Mouse (Mus musculus): ENCODE data around the gene Man2a1.
"Not testable (repeated sequence)": the region's sequence is repeated elsewhere in the genome, so short reads cannot be mapped to it uniquely, and the experiment has no call there.

The Man2a1 gene

DNA sequence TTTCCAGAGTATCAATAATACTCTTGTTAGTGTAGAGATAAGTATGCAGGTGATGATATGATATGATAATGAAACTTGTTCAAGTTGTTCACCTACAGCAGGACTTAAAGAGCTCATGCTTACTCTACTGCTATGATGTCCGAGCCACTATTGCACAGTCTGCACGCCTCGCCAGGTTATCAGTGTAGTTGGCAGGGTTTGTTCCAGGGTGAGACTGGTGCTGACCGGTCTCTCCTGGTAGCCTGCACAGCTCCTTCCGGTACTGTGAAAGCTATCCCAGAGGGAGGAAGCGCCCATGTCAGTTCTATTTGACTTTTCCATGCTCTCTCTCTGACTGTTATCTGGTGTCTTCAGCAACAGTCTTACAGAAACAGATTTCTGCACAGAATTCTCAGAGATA lies 107.0 kb downstream of the Man2a1 start:
- no peak for DNase-seq (ENCODE audit: low spot score)

DNA sequence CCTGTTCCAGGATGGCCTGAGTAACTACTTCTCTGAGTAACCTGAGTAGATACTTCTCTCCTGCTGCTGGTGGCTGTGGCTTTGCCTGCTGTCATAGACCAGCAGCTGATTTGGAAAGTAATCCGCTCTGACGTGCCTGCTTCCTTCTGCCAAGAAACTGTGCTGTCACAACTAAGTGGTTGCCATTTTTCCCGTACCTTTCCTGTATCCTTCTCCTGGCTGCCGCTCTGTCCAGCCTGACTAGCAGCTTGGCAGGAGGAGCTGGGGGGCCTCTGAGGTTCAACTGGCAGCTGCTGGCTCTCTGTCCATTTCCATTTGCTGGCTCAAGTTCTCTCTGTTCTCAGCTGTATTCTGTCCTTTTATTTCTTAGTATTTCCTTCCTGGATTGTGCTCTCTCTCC lies 115.8 kb downstream of the Man2a1 start:
- no peak for DNase-seq (ENCODE audit: low spot score)

DNA sequence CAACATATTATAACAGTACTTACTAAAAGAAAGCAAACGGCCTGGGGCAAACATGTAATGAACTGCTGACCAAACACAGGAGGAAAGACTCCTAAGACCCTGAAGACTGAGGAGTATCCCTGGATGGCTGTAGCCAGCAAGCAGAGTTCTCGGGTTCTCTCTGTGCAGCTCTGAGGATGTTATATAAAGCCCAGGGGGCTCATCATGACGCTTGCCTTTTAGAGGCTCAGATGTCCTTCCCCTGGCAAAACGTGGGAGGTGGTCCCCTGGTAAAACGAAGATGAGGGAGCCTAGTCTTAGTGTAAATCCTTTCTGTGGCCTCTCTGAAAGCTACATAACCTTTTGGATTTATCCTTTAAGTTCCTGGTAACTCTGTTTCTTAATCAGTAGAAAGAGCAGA lies 119.2 kb downstream of the Man2a1 start:
- DNase-seq (ENCODE audit: low spot score): no peak

DNA sequence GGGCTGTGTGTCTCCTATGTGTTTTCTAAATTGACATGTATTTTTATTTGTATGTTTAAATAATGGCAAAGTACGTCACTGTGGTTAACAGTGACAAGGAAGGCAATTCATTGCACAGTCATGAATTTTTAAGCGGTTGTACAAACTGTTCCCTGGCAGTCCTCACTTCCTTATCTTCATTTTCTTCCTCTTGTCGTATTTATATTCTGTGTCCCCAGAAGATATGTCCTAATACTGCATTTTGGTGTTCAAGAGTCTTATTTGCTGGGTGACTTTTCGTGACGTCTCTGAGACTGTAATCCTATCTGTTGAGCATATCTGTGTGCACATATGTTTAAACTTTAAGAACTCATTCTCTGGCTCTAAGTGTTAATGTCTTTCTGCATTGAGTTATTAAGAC lies 120.6 kb downstream of the Man2a1 start:
- no peak for DNase-seq (ENCODE audit: low spot score)

DNA sequence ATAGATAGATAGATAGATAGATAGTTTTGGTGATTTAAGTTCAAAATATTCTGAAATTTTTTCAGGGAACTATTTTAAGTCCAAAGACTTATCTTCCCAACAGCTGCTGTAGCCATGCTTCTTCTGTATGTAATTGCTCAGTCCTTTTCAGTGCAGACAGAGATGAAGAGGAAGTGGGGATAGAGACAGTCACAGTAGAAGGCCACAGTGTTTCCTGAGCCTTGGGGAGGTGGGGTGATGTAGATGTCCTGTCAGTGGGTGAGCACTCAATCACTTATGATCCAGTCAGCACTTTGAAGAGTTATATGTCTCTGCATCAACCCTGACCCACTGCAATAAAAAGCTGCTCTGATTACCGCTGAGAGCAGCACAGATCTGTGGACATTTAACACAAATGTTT lies 122.6 kb downstream of the Man2a1 start:
- no peak for DNase-seq (ENCODE audit: low spot score)

DNA sequence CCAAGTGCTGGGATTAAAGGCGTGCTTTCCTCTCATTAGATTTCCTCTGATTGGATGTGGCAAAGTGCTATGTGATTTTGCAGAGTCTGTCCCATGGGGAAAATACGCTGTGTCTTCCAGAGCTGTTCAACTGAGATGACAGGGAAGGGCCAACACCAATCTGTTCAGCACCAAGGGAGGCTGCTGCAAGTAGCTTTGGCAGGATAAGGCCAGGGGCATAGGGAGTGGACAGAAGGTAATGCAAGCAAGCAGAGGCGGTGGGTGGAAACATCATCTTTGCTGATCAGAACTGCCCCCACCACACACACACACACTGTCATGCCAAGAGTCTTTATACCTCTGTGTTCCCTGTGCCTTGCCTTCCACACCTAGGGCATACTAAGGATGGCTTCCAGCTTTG lies 124.7 kb downstream of the Man2a1 start:
- DNase-seq (ENCODE audit: low spot score): no peak

DNA sequence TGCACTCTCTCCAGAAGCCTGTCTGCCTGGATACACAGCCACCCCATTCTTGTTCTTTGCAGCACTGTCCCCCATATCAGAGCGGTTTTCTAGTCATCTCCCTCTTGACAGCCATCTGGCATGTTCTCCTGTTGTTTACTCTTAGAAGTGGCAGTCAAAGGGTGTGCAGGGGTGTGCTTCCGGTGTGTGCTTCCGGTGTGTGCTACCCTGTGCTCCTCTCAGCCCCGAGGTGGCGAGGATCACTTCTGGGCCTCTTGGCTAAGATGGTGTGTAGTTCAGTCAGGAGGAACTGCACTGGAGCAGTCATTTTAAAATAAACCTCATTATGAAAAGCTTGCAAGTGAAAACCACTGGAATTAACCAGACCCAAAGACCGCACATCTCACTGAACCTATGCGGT lies 125.5 kb downstream of the Man2a1 start:
- no peak for DNase-seq (ENCODE audit: low spot score)

DNA sequence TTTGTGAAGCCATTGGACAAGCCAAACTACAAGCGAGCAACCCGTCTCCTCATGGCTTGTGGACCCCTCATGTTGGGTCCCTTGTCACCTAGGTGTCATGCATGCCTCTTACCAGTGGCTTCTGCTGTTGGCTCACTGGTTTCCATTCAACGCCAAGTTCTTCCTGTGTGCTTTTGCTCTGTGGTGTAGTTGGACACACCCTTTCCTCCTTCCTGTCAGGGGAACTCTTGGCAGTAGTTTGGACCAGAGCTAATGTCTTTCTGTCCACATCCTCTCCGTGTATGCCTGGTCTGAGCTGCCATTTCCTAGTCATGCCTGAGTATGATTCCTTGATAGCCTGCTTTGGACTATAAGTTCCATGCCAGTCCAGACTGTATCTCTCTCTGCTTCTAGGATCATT lies 135.0 kb downstream of the Man2a1 start:
- no peak for DNase-seq (ENCODE audit: low spot score)

DNA sequence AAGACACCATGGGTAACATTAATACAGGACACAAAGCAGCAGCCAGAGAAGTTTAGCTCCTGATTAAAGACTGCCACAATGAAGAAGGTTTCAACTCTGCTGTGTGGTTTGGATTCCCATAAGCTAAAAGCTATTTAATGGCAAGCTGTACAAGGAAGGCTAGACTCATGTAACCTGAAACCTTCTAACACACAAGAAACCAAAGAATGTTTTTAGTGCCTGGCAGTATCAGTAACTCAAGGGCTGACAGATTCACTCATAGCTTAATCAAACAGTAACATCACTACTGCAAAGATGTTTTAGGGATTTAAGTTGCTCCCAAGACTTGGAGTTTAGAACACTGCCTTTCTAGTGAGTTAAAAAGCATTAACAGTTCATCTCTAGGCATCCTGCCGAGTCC lies 137.4 kb downstream of the Man2a1 start:
- DNase-seq (ENCODE audit: low spot score): no peak

DNA sequence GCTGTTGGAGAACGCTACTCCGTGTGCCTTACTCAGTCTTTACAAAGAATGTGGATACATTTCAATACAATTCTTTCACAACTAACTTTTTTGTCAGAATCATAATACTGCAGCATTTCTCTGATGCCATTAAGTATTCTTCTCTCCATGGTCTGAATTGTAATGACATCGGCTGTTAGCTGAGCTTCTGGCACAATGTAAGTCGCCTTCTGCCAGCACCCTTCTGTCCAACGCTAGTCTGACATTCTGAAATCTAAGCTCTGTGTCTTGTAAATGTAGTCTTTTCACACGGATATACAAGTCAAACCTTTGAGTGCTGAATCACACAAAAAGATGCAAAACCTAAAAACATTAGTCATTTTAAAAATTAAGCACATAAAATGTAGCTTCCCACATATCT lies 138.6 kb downstream of the Man2a1 start:
- DNase-seq (ENCODE audit: low spot score): no peak

DNA sequence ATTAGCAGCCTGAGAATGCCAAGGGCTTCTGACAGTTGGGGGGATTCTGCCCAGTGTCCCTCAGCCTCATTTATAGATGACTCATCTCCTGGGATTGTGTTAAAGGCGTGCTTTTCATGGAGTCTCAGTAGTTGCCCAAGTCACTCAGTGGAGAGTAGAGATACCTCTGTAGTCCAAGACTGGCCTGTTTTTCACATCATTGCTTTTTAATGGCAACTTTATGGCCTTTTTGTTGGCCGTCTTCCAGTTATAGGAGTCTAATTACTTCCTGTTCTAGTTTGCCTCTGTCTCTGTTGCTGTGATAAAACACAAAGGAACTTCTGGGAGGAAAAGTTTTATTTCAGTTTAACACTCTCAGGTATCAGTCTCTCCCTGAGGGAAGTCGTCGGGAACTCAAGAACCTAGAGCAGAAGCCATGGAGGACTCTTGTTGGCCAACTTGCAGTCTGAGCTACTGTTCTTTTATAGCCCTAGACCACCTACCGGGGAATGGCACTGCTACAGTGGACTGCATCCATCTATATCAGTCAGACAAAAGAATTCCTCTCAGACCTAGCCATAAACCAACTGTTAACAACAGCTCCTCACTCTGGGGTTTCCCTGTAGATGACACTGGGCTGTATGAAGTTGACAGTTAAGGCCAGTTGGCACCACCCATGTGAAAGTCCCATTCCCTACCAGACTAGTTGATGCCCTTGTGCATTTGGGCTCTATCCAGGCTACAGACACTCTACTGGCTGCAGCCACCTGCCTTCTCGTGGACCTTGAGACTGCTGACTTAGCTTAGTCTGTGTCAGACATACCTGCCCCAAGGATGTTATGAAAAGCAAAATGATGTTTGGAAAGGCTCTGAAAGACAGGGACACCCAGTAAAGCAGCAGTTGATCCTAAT lies 142.4 kb downstream of the Man2a1 start:
- no peak for DNase-seq (ENCODE audit: low spot score)

DNA sequence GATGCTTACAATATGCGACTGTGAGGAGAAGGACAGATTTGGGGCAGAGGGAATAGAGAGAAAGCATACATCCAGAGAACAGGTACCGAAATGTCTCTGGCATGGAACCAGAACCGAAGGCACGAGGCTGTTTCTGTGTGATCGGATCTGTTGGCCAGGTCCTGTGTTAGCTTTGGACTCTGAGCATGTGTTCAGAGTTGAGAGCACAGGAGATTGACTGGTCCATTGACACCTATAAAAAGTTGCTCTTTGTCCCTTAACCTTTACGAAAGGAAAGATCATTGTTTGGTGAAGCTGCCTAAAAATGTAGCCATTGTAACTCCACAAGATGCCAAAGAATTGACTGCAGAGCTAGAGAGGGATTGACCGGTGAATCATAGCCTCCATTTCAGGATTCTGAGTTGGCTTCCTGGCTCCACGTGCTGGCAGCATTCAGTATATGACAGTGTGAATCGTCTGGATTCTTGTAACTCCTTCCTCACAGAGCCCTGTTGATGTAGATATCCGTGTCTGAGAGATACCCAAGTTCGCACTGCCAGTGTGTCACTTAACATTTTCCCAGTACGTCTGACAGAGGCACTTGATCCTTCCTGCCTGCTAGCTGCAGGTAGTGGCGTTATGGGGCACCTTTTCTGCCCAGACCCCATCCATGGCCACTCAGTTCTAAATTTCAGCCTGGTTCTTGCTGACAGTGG lies 143.2 kb downstream of the Man2a1 start:
- no peak for DNase-seq (ENCODE audit: low spot score)

DNA sequence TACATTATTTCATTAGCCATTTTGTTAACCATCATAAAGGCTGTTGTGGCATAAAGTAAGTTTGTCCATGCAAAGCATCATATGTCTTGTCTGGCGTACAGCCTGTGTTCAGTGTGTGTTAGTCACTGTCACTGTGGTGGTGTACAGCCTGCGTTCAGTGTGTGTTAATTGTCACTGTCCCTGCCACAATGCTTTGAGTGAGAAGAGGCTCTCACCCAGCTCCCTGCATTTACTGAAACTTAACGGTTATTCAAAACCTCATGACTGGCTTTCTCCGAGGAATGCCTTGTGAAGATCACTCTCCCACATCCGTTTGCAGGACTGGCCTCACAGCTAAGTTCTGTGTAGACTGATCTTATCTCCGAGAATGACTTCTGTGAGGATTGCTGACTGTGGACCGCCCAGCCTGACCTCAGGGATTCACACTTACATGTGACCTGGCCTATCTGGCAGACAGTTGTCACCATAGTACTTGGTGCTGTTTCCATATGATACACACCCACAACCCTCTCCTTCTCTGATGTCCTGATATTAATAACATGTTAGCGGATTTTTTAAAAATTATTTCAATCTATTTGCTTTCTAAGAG lies 146.2 kb downstream of the Man2a1 start:
- no peak for DNase-seq (ENCODE audit: low spot score)

DNA sequence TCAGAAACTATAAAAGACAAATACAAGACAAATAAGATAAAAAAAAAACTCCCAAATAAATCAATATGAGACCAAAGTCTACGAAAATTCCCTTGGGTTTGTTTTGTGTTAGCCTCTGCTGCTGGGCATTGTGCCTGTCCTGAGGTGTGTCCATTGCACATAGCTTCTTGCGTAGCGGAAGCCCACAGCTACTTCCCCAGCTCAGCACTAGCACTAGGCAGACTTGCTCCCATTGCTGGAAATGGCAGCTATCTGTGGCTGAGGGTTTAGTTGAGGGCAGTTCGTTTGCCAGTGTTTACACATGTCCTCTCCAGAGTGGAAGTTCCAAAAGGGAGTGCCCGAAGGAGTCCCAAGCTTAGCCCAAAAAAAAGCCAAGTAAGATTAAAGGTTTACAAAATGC lies 146.9 kb downstream of the Man2a1 start:
- no peak for DNase-seq (ENCODE audit: low spot score)

DNA sequence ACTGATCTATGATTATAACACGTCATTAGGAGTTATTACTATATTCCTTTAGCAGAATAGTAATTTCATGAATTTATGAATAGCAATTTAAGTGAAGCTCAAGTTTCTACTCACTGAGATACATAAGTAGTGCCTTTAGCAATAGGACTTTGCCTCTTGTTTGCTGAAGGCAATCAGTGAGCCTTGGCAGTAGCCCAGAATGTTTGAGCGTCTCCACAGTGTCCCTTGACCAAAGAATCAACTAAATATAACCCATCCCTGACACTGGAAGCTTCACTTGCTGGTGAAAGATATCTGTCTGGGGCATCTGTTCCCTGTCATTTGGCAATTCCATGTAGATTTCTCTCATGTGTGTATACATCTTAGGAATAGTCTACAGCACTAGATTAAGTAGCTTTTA lies 147.6 kb downstream of the Man2a1 start:
- DNase-seq (ENCODE audit: low spot score): no peak

DNA sequence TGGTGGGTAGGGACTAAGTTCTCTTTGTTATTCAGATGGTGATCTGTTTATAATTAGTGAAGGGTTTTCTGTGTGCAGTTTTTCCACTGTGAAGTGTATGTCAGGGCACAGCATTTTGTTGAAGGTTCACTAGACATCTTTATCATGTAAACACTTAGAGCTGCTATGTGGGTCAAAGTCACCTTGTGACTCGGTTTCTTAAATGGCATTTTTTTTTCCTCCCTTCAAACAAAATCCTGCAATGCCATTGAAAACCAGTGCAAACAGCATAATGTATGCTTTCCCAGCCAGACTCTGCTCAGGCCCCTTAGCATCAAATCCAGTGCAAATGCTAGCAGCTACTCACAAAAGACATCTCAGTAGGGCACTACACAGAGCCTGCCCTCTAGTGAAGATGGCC lies 148.6 kb downstream of the Man2a1 start:
- DNase-seq (ENCODE audit: low spot score): no peak

DNA sequence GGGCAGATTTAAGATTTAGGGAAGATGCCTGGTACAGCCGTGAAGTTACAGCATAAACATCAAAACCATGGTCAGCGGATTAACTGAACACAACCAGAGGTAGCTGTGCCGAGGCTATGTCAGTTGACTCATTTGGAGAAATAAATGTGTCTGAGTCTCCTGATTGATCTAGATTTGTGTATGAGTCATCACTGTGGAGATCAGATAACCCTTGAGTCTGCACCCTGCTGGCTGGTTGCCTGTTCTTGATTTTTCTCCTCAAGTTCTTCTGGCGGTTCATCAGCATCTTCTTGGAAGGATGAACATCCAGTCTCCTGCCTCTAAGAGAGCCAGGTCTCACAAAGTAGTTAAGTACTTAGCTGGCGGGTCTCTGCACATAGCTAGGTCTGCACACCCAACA lies 150.7 kb downstream of the Man2a1 start:
- DNase-seq (ENCODE audit: low spot score): no peak

DNA sequence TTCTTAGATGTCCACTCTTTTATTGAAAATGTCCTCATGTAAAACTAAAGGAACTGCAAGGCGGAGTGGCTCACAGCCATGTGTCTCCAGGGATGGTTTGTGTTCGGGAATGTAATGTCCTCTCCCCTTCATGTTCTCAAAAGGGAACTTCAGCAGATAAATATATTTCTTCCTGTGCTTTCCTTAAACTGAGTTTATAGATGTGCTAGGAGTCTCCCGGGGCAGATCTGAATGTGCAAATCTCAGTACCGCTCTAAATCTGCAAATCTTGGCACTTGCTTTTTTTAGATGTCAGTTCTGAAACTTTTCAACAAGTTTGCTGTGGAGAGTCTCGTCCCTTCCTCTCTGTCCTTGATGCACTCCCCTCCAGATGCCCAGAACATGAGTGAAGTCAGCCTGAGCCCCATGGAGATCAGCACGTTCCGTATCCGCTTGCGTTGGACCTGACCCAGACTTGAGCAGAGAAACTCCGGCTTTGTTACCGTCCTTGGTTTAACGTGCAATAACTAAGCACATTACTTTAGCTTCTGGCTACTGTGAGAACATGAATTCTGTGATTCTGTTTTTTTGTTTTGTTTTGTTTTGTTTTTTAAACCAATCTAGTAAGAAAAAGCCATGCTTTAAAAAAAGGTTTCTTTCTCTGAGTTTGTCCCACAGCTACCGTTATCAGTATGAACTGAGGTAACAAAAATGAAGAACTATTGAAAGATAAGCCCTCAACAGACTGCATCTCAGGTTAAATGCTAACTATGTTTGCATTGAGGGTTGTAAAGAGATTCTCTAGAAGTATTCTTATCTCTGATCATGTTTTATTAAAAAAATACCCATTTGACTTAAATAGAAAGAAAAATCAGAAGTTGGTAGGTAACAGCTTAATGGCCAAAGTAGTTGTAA lies 151.8 kb downstream of the Man2a1 start:
- DNase-seq (ENCODE audit: low spot score): no peak

DNA sequence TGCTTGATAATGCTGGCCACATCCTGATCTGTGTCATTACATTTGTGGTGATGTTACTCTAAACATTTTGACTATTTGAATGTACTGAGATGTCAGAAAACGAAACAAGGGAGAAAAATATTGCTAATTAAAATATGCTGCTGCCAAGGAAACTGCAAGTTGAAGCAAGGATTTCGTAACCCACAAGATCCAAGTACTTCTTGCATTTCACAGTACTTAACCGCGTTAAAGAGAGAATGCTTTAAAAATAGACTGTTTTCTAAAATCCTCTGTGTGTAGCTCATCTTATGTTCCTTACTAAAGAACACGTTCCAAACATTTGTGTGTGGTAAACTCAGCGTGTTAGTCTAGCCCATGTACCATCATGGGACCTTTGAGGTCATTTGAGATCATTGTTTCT lies 153.0 kb downstream of the Man2a1 start:
- no peak for DNase-seq (ENCODE audit: low spot score)

DNA sequence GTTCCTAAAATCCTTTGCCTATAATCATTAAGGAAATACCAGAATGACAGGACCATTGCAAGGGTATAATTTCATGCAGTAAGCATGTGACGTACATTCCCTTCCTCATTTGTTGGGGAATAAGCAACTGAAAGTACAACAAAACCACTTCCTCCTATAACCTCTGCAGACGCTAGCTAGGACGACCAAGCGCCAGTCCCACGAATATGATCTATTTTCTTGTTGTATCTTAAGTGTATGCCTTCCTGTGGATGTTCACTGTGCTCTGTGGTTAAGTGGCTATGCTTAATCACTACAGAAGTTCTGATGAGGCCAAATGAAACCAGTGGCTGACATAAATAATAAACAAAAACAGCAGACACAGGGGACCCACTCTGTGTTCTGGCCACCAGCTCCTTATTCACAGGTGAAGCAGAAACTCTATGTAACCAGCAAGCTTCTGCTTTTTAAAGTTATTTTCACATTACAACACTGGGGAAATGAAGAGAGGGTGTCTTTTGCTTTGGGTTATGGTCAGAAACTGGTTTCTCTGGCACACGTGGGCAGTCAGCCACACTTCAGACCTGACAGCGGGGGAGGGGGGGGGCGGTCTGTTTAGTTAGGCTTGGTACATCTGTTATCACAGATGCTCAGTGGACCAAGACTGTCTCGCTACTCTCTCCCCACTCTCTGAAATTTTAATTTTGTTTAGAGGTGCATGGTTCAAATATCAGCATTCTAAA lies 153.8 kb downstream of the Man2a1 start:
- no peak for DNase-seq (ENCODE audit: low spot score)

DNA sequence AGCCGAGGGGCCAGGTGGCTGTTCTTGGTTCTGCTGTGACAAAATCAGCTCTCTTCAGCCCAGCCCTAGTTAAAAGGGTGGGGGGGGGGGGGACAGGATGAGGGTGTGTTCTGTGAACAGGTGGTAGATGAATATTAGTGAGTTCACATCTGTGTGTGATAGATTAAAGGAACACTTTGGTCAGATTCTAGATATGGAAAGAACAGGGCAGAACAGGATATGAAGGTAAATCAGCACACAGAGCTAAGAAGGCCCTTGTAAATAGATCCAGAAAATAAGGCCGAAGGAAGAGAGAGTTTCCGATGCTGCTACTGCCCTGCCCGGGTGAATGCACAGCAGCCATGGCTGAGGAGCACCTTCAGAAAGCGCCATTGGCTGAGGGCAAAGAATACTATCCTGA lies 154.7 kb downstream of the Man2a1 start:
- no peak for DNase-seq (ENCODE audit: low spot score)

DNA sequence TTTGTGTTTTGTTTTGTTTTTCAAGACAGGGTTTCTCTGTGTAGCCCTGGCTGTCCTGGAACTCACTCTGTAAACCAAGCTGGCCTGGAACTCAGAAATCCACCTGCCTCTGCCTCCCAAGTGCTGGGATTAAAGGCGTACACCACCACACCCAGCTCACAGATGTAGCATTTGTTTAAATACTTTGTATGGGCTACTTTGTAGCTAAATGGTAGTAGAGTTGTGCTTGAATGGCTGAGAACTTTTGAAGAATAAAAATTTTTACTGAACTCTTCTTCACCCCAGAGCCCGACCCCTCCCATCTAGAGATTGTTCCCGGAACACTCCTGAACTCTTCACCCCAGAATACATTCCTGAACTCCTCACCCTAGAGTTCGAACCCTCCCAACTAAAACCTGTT lies 162.1 kb downstream of the Man2a1 start:
- not testable (repeated sequence) for DNase-seq (ENCODE audit: low spot score)

All from urinary bladder, postnatal 10 days (tissue).